Comparison of ENCODE assay signal across 27 mouse cellular contexts in genomic region chr5:96972474-96973130, GRCm38 (mm10). TPM values are rescaled to one million over a fixed set of nuclear protein-coding genes. Genes with fewer than 3 reads are reported as not detected.
A peak's percentile ranks its signal among the peaks of the same experiment; 100 is the strongest.
DNase-seq lines count a peak whose midpoint lies in the region; ATAC-seq and TF ChIP-seq lines count a peak whose summit lies in the region.
"Had no signal": no experiment of that assay in that cellular context is flagged by ENCODE, and none has a peak within 500 bp of the region (broad histone marks: within the 10 kb centered on the region; RNA-seq: fewer than 3 reads in every experiment).

No protein-coding gene starts in this region.

- no peak for TF ChIP-seq EP300 in liver, postnatal 0 days (IDR thresholded peaks at IDR 0.05; ENCODE audit: low read depth)

- no peaks in the 10 kb centered on the region for H3K27me3 ChIP-seq in liver, embryonic 12.5 days (replicated peaks)
- H3K27me3 ChIP-seq in liver, postnatal 0 days (ENCODE audit: insufficient read depth, low read length) = no peaks in the 10 kb centered on the region
- H3K27me3 ChIP-seq: embryonic facial prominence, embryonic 13.5 days; forebrain, embryonic 12.5 days; forebrain, embryonic 15.5 days; hindbrain, embryonic 13.5 days; intestine, embryonic 15.5 days had no signal

- ATAC-seq in liver, embryonic 12.5 days = no peak
- ATAC-seq in liver, postnatal 0 days = no peak
- ATAC-seq: CD4-positive, CD25-positive, alpha-beta regulatory T cell, adult 4 months; forebrain, embryonic 15.5 days; hindbrain, embryonic 16.5 days; intestine, embryonic 15.5 days had no signal

- no peak overlapping the region for H3K4me3 ChIP-seq in liver, embryonic 12.5 days
- H3K4me3 ChIP-seq in liver, postnatal 0 days (ENCODE audit: low read depth, low read length) = no peak overlapping the region
- no peak overlapping the region for H3K4me3 ChIP-seq in ES-E14 (ENCODE audit: insufficient read depth in 1 of 2, low read depth in 1 of 2, low read length in 2 of 2, poor library complexity in 1 of 2, severe bottlenecking in 1 of 2)
- H3K4me3 ChIP-seq: embryonic facial prominence, embryonic 10.5 days; embryonic facial prominence, embryonic 13.5 days; erythroblast, embryonic 14.5 days; forebrain, embryonic 12.5 days; forebrain, embryonic 15.5 days; hindbrain, embryonic 10.5 days; hindbrain, embryonic 13.5 days; intestine, embryonic 15.5 days had no signal

- H3K9me3 ChIP-seq in liver, embryonic 12.5 days (replicated peaks) = no peaks in the 10 kb centered on the region
- H3K9me3 ChIP-seq in liver, postnatal 0 days (ENCODE audit: low read length) = no peaks in the 10 kb centered on the region
- no peaks in the 10 kb centered on the region for H3K9me3 ChIP-seq in ES-E14 (ENCODE audit: control insufficient read depth, insufficient read depth, low read depth, low read length)
- H3K9me3 ChIP-seq: embryonic facial prominence, embryonic 10.5 days; embryonic facial prominence, embryonic 13.5 days; forebrain, embryonic 12.5 days; forebrain, embryonic 15.5 days; hindbrain, embryonic 10.5 days; hindbrain, embryonic 13.5 days; intestine, embryonic 15.5 days had no signal

- peaks cover 52% of the 10 kb centered on the region for H3K4me1 ChIP-seq in liver, embryonic 12.5 days
- peaks cover 14% of the 10 kb centered on the region for H3K4me1 ChIP-seq in liver, postnatal 0 days (ENCODE audit: insufficient read depth)
- peaks cover 6 to 15% of the 10 kb centered on the region in 2 experiments for H3K4me1 ChIP-seq in ES-E14 (ENCODE audit: control insufficient read depth in 2 of 2, insufficient read depth in 2 of 2, low read length in 2 of 2, poor library complexity in 1 of 2)
- H3K4me1 ChIP-seq: embryonic facial prominence, embryonic 13.5 days; hindbrain, embryonic 13.5 days had no signal

- no peak overlapping the region for H3K9ac ChIP-seq in liver, embryonic 12.5 days
- no peak overlapping the region for H3K9ac ChIP-seq in liver, postnatal 0 days (replicated peaks)
- no peak overlapping the region for H3K9ac ChIP-seq in ES-E14 (ENCODE audit: insufficient read depth, low read depth, low read length, poor library complexity, severe bottlenecking)
- H3K9ac ChIP-seq: embryonic facial prominence, embryonic 13.5 days; forebrain, embryonic 12.5 days; forebrain, embryonic 15.5 days; hindbrain, embryonic 13.5 days; intestine, embryonic 15.5 days had no signal

- in situ Hi-C loops in ES-E14 (cut with MboI; ENCODE audit: low sequenced_read_pairs in 2 of 2, unreplicated experiment in 2 of 2) = no loop called here

- H3K36me3 ChIP-seq in liver, embryonic 12.5 days = no peaks in the 10 kb centered on the region
- H3K36me3 ChIP-seq in liver, postnatal 0 days (replicated peaks; ENCODE audit: insufficient read depth, low read length) = no peaks in the 10 kb centered on the region
- no peaks in the 10 kb centered on the region for H3K36me3 ChIP-seq in ES-E14 (ENCODE audit: control insufficient read depth, insufficient read depth, low read length, poor library complexity, severe bottlenecking)
- H3K36me3 ChIP-seq: embryonic facial prominence, embryonic 10.5 days; embryonic facial prominence, embryonic 13.5 days; forebrain, embryonic 12.5 days; forebrain, embryonic 15.5 days; hindbrain, embryonic 10.5 days; hindbrain, embryonic 13.5 days; intestine, embryonic 15.5 days had no signal

- no peak overlapping the region for H3K4me2 ChIP-seq in liver, embryonic 12.5 days
- no peak overlapping the region for H3K4me2 ChIP-seq in liver, postnatal 0 days (ENCODE audit: low read depth, low read length)
- H3K4me2 ChIP-seq: embryonic facial prominence, embryonic 13.5 days; forebrain, embryonic 12.5 days; forebrain, embryonic 15.5 days; heart, embryonic 11.5 days; hindbrain, embryonic 13.5 days; intestine, embryonic 15.5 days had no signal

- 75% methylated on average over 5 of the region's 5 CpGs for WGBS in liver, embryonic 12.5 days (ENCODE audit: insufficient replicate concordance)
- 84% methylated on average over 5 of the region's 5 CpGs for WGBS in liver, postnatal 0 days (ENCODE audit: insufficient replicate concordance)

- 0 out of 2 replicates have a peak overlapping the region, but pooled peaks have one; percentile 1 for H3K27ac ChIP-seq in liver, embryonic 12.5 days
- H3K27ac ChIP-seq in liver, postnatal 0 days (ENCODE audit: low read depth) = no peak overlapping the region
- H3K27ac ChIP-seq in ES-E14 (ENCODE audit: insufficient read depth, low read depth, low read length, poor library complexity, severe bottlenecking) = no peak overlapping the region
- H3K27ac ChIP-seq: embryonic facial prominence, embryonic 10.5 days; embryonic facial prominence, embryonic 13.5 days; forebrain, embryonic 12.5 days; forebrain, embryonic 15.5 days; hindbrain, embryonic 10.5 days; hindbrain, embryonic 13.5 days; intestine, embryonic 15.5 days had no signal

- no peak for TF ChIP-seq CTCF in liver, postnatal 0 days (IDR thresholded peaks at IDR 0.05; ENCODE audit: low read depth)

- no peak for DNase-seq in liver, postnatal 0 days
- DNase-seq in ES-E14 (ENCODE audit: low read depth, low spot score) (no peak), ZHBTc4 (ENCODE audit: low read depth, low spot score) (peak; percentile 40)
- no peak for DNase-seq in layer of hippocampus, adult 9-10 months (ENCODE audit: low spot score)
- no peak for DNase-seq in embryo, embryonic 11 days
- DNase-seq in layer of hippocampus, adult 8-10 months (ENCODE audit: low spot score in 2 of 2) = no peak
- DNase-seq: adrenal gland, adult 2 months; adrenal gland, postnatal 14 days; cerebellum, adult 11 months; cerebellum, adult 2 months; cerebellum, adult 9-11 months; cerebellum, postnatal 25 days; gastrocnemius, postnatal 10 days; gastrocnemius, postnatal 36 days; heart, postnatal 36 days had no signal

TF ChIP-seq in ES-E14, 5 proteins besides CTCF, POLR2A, EP300 and RAD21:
- no peak for TF ChIP-seq ZC3H11A (IDR thresholded peaks at IDR 0.05; ENCODE audit: borderline replicate concordance, low read depth, low read length)
- no peak for TF ChIP-seq ZNF384 (IDR thresholded peaks at IDR 0.05; ENCODE audit: low read depth, low read length)
- TF ChIP-seq CHD2 (IDR thresholded peaks at IDR 0.05; ENCODE audit: low read depth, low read length) = peak; percentile 51; the same call in 1 of the 2 replicates
- TF ChIP-seq HCFC1 (IDR thresholded peaks at IDR 0.05; ENCODE audit: borderline replicate concordance, insufficient read depth, low read length) = no peak
- no peak for TF ChIP-seq MAFK (IDR thresholded peaks at IDR 0.05; ENCODE audit: insufficient read depth, low read depth, low read length)

RNA-seq across cellular contexts. Expression of gene Bmp2k, which starts 24.9 kb away (rescaled TPM):
- 57.2 and 59.8 TPM in 2 replicates for polyA plus RNA-seq in liver, embryonic 12.5 days (2016; fragmentation: Nextera tagmentation; extraction: Ambion mirVana)
- polyA plus RNA-seq in liver, postnatal 0 days (2015; fragmentation: Nextera tagmentation; extraction: Ambion mirVana) = 13.6 and 15.2 TPM in 2 replicates
- total RNA-seq in ES-E14 (2012; rRNA removed) = 4.7 and 7.1 TPM in 2 replicates
- 10 to 100 TPM; 13.3 to 24.0 (median 19.2) TPM for total RNA-seq in layer of hippocampus, adult 8-10 months (2022)
